Mouse (Mus musculus) MEL (cell line): Measurements from ENCODE around the gene Dppa5a.
"Not testable (repeated sequence)": the region's sequence is repeated elsewhere in the genome, so short reads cannot be mapped to it uniquely, and the experiment has no call there.

Experiments
- CHD1 ChIP-seq: IDR thresholded peaks from 2 replicates; pipeline ENCODE4 v1.6.1; 2012; ENCODE audit warnings: low read depth, mild to moderate bottlenecking, inconsistent platforms, low read length, improper control_type of control experiment
- CTCF ChIP-seq, 3 experiments: IDR thresholded peaks in 2 of 3; conservative IDR thresholded peaks in 1 of 3; 2 replicates each; pipeline ENCODE4 v1.5.1; 2011 to 2012; ENCODE audit warnings: low read length in 3 of 3, low read depth in 2 of 3, mild to moderate bottlenecking in 2 of 3, improper control_type of control experiment in 1 of 3, inconsistent platforms in 1 of 3, mixed read lengths in 1 of 3, moderate library complexity in 1 of 3; ENCODE audit not compliant: control insufficient read depth in 1 of 3, insufficient read depth in 1 of 3, poor library complexity in 1 of 3, severe bottlenecking in 1 of 3
- EP300 ChIP-seq, 2 experiments: IDR thresholded peaks; 2 replicates each; pipeline ENCODE4 v1.6.1; 2011; ENCODE audit warnings: improper control_type of control experiment in 2 of 2, low read length in 2 of 2, low read depth in 1 of 2, mild to moderate bottlenecking in 1 of 2
- GATA1 ChIP-seq: IDR thresholded peaks from 2 replicates; pipeline ENCODE4 v1.6.1; 2011; ENCODE audit warnings: low read depth, low read length, improper control_type of control experiment
- JUND ChIP-seq: IDR thresholded peaks from 2 replicates; pipeline ENCODE4 v1.6.1; 2011; ENCODE audit warnings: low read depth, mild to moderate bottlenecking, improper control_type of control experiment, low read length
- MAX ChIP-seq: IDR thresholded peaks from 2 replicates; pipeline ENCODE4 v1.6.1; 2011; ENCODE audit warnings: low read length, improper control_type of control experiment
- POLR2A ChIP-seq, 2 experiments: IDR thresholded peaks; 2 replicates each; pipeline ENCODE4 v1.6.1; 2011 to 2012; ENCODE audit warnings: low read length in 2 of 2, mild to moderate bottlenecking in 2 of 2, control low read depth in 1 of 2, improper control_type of control experiment in 1 of 2, low read depth in 1 of 2, moderate library complexity in 1 of 2; ENCODE audit not compliant: control insufficient read depth in 1 of 2, insufficient read depth in 1 of 2, poor library complexity in 1 of 2
- POLR2AphosphoS2 ChIP-seq: IDR thresholded peaks from 2 replicates; pipeline ENCODE4 v1.6.1; 2011; ENCODE audit warnings: low read length, improper control_type of control experiment
- RAD21 ChIP-seq: IDR thresholded peaks from 2 replicates; pipeline ENCODE4 v1.6.1; 2011; ENCODE audit warnings: mild to moderate bottlenecking, low read depth, low read length, improper control_type of control experiment
- TCF12 ChIP-seq: IDR thresholded peaks from 2 replicates; pipeline ENCODE4 v1.6.1; 2014; ENCODE audit warnings: low read depth, mild to moderate bottlenecking, inconsistent platforms, low read length, improper control_type of control experiment, moderate library complexity
- UBTF ChIP-seq: IDR thresholded peaks from 2 replicates; pipeline ENCODE4 v1.6.1; 2012; ENCODE audit warnings: low read depth, mild to moderate bottlenecking, inconsistent platforms, low read length, improper control_type of control experiment, moderate library complexity, borderline replicate concordance; ENCODE audit not compliant: insufficient read depth
- USF1 ChIP-seq: IDR thresholded peaks from 2 replicates; pipeline ENCODE4 v1.6.1; 2014; ENCODE audit warnings: low read depth, mild to moderate bottlenecking, inconsistent platforms, low read length, improper control_type of control experiment, moderate library complexity
- USF2 ChIP-seq, 2 experiments: IDR thresholded peaks; 2 replicates each; pipeline ENCODE4 v1.6.1; 2011 to 2012; ENCODE audit warnings: improper control_type of control experiment in 2 of 2, low read length in 2 of 2, borderline replicate concordance in 1 of 2, inconsistent platforms in 1 of 2, low read depth in 1 of 2, mild to moderate bottlenecking in 1 of 2; ENCODE audit not compliant: insufficient read depth in 1 of 2

DNA sequence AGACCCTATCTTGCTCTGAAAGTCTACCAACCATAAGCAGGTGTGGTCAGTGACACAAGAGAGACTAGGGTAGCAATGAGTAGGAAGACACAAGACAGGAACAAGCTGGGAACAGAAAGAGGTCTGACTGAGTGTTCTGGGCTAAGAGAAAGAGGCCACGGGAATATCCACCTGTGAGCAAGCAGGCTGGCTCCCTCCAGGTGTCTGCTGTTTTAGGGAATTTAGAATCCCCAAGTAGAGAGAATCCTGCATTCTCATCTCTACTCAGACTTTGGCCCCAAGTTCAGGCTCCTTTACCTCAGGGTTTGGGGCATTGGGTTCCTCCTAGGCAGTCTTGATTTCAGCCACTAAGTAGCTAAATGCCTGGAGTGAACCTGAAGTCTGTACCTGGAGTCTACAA, 40.7 kb downstream of the Dppa5a start, which contains the start of gene Omt2b:
- not testable (repeated sequence) for TF ChIP-seq UBTF; CTCF (IDR thresholded peaks at IDR 0.05 in 2 of 3, conservative IDR thresholded peaks at IDR 0.05 in 1 of 3; ENCODE audit: control insufficient read depth in 1 of 3, insufficient read depth in 1 of 3, low read depth in 2 of 3, low read length in 3 of 3, poor library complexity in 1 of 3, severe bottlenecking in 1 of 3); GATA1; POLR2A (IDR thresholded peaks at IDR 0.05; ENCODE audit: control insufficient read depth in 1 of 2, insufficient read depth in 1 of 2, low read depth in 1 of 2, low read length in 2 of 2, poor library complexity in 1 of 2); POLR2AphosphoS2; EP300 (IDR thresholded peaks at IDR 0.05; ENCODE audit: low read depth in 1 of 2, low read length in 2 of 2); MAX; TCF12; RAD21; USF2 (IDR thresholded peaks at IDR 0.05; ENCODE audit: borderline replicate concordance in 1 of 2, insufficient read depth in 1 of 2, low read depth in 1 of 2, low read length in 2 of 2); CHD1; JUND; USF1
